Mouse (Mus musculus) liver, embryonic 16.5 days (tissue): Measurements from ENCODE around the gene Bex4. TPM values are rescaled to one million over a fixed set of nuclear protein-coding genes. Genes with fewer than 3 reads are reported as not detected.
"Not testable (repeated sequence)": the region's sequence is repeated elsewhere in the genome, so short reads cannot be mapped to it uniquely, and the experiment has no call there.

ENCODE experiments used
- ATAC-seq: fragments of 200-750 bp; cut with Nextera tagmentation; 2 replicates; pipeline ENCODE4 v1.8.0; 2017; ENCODE audit warnings: low read depth, mild to moderate bottlenecking, moderate number of reproducible peaks, moderate library complexity
- H3K27ac ChIP-seq: fragments of 300-500 bp; sonication (generic); 2 replicates; pipeline ENCODE4 v1.5.1; 2014; ENCODE audit warnings: mild to moderate bottlenecking, low read length
- H3K27me3 ChIP-seq: fragments of 300-500 bp; sonication (generic); 2 replicates; pipeline ENCODE4 v1.6.1; 2014; ENCODE audit warnings: low read depth, low read length, mixed read lengths; ENCODE audit not compliant: control insufficient read depth, insufficient read depth
- H3K36me3 ChIP-seq: fragments of 300-500 bp; sonication (generic); 2 replicates; pipeline ENCODE4 v1.6.1; 2014; ENCODE audit warnings: mild to moderate bottlenecking; ENCODE audit not compliant: control insufficient read depth, insufficient read depth
- H3K4me1 ChIP-seq: fragments of 300-500 bp; sonication (generic); 2 replicates; pipeline ENCODE4 v1.6.1; 2014; ENCODE audit warnings: low read depth, low read length, mixed read lengths; ENCODE audit not compliant: control insufficient read depth
- H3K4me2 ChIP-seq: fragments of 300-500 bp; sonication (generic); 2 replicates; pipeline ENCODE4 v1.6.1; 2014; ENCODE audit warnings: low read depth, low read length, mixed read lengths
- H3K4me3 ChIP-seq: fragments of 300-500 bp; sonication (generic); 2 replicates; pipeline ENCODE4 v1.5.1; 2014; ENCODE audit warnings: low read depth, mild to moderate bottlenecking, low read length
- H3K9ac ChIP-seq: fragments of 300-500 bp; sonication (generic); 2 replicates; pipeline ENCODE4 v1.6.1; 2014; ENCODE audit warnings: low read depth, low read length
- H3K9me3 ChIP-seq: fragments of 300-500 bp; sonication (generic); replicated peaks from 2 replicates; pipeline ENCODE4 v1.6.1; 2016; ENCODE audit warnings: low read length; ENCODE audit not compliant: control insufficient read depth
- WGBS: fragments of 180-500 bp; shearing (Covaris S2); extraction: QIAGEN DNeasy Blood & Tissue Kit; methylation state at CpG from one replicate; pipeline ENCODE4 v1.1.7; 2014; ENCODE audit not compliant: insufficient replicate concordance; 5-methylcytosine and 5-hydroxymethylcytosine counted together
- polyA plus RNA-seq: library from polyadenylated mRNA; unstranded; fragments of >200 nt; fragmentation: Nextera tagmentation; extraction: Ambion mirVana; gene quantifications from 2 replicates; pipeline ENCODE4 v1.2.1, GENCODE M21; 2015

Gene Bex4
- polyA plus RNA-seq, 1 experiment from 2014 or later = 131 TPM

- H3K4me1 ChIP-seq = no peaks in the 10 kb centered on the region; the same call in 1 of the 2 replicates
- no peaks in the 10 kb centered on the region for H3K27me3 ChIP-seq
- H3K4me2 ChIP-seq = no peak overlapping the region
- H3K27ac ChIP-seq = no peak overlapping the region
- ATAC-seq = peak; percentile 48; the same call in 1 of the 2 replicates
- H3K36me3 ChIP-seq = no peaks in the 10 kb centered on the region
- no peaks in the 10 kb centered on the region for H3K9me3 ChIP-seq
- no peak overlapping the region for H3K9ac ChIP-seq
- no peak overlapping the region for H3K4me3 ChIP-seq
- 37% methylated on average over 8 of the region's 8 CpGs for WGBS
Observed at GRCm38 (mm10) chrX:136127038-136127743, 11.6 kb upstream of the Bex4 start.

GRCm38 (mm10) chrX:136127744-136128064, 11.1 kb upstream of the Bex4 start:
- Histone ChIP-seq H3K27me3 (no peaks in the 10 kb centered on the region), H3K4me2 (no peak overlapping the region), H3K9ac (no peak overlapping the region), H3K4me1 (no peaks in the 10 kb centered on the region; the same call in 1 of the 2 replicates), H3K27ac (no peak overlapping the region), H3K36me3 (no peaks in the 10 kb centered on the region), H3K4me3 (no peak overlapping the region), H3K9me3 (no peaks in the 10 kb centered on the region)
- no peak; the same call in 1 of the 2 replicates for ATAC-seq
- 7% methylated on average over 5 of the region's 5 CpGs for WGBS

- H3K27me3 ChIP-seq = no peaks in the 10 kb centered on the region
- no peak overlapping the region for H3K4me3 ChIP-seq
- ATAC-seq = peak; percentile 86
- H3K9me3 ChIP-seq = no peaks in the 10 kb centered on the region
- 51% methylated on average over 4 of the region's 4 CpGs for WGBS
- no peak overlapping the region for H3K9ac ChIP-seq
- H3K4me2 ChIP-seq = 0 out of 2 replicates have a peak overlapping the region, but pooled peaks have one; percentile 24
- peaks cover 19% of the 10 kb centered on the region for H3K4me1 ChIP-seq
- peak overlapping the region; percentile 85 for H3K27ac ChIP-seq
- H3K36me3 ChIP-seq = no peaks in the 10 kb centered on the region
Observed at GRCm38 (mm10) chrX:136135559-136135958, 3.2 kb upstream of the Bex4 start.

GRCm38 (mm10) chrX:136139640-136140004, 826 bp downstream of the Bex4 start:
- not testable (repeated sequence) for H3K36me3 ChIP-seq, H3K27me3 ChIP-seq, H3K9me3 ChIP-seq
- peaks cover 17% of the 10 kb centered on the region for H3K4me1 ChIP-seq
- peak overlapping the region; percentile 12; the same call in 1 of the 2 replicates for H3K4me2 ChIP-seq
- ATAC-seq = peak; percentile 43
- WGBS = 28% methylated on average over 4 of the region's 5 CpGs
- peak overlapping the region; percentile 65 for H3K4me3 ChIP-seq
- H3K27ac ChIP-seq = peak overlapping the region; percentile 19; the same call in 1 of the 2 replicates
- H3K9ac ChIP-seq = peak overlapping the region; percentile 67

GRCm38 (mm10) chrX:136141385-136141784, 2.6 kb downstream of the Bex4 start:
- H3K4me3 ChIP-seq = no peak overlapping the region
- H3K36me3 ChIP-seq = no peaks in the 10 kb centered on the region
- no peak overlapping the region for H3K27ac ChIP-seq
- H3K4me2 ChIP-seq = no peak overlapping the region
- H3K27me3 ChIP-seq = no peaks in the 10 kb centered on the region
- H3K9me3 ChIP-seq = no peaks in the 10 kb centered on the region
- WGBS = 52% methylated on average over 5 of the region's 5 CpGs
- no peak overlapping the region for H3K9ac ChIP-seq
- peaks cover 8% of the 10 kb centered on the region for H3K4me1 ChIP-seq
- no peak for ATAC-seq

- H3K27ac ChIP-seq = no peak overlapping the region
- H3K9ac ChIP-seq = no peak overlapping the region
- WGBS = 59% methylated on average over 2 of the region's 2 CpGs
- no peak overlapping the region for H3K4me3 ChIP-seq
- no peaks in the 10 kb centered on the region for H3K9me3 ChIP-seq
- H3K36me3 ChIP-seq = no peaks in the 10 kb centered on the region
- H3K4me2 ChIP-seq = no peak overlapping the region
- H3K27me3 ChIP-seq = no peaks in the 10 kb centered on the region
- ATAC-seq = no peak
- no peaks in the 10 kb centered on the region; the same call in 1 of the 2 replicates for H3K4me1 ChIP-seq
Observed at GRCm38 (mm10) chrX:136143711-136144110, 4.9 kb downstream of the Bex4 start.

- H3K27ac ChIP-seq = no peak overlapping the region
- H3K27me3 ChIP-seq = no peaks in the 10 kb centered on the region
- H3K4me1 ChIP-seq = no peaks in the 10 kb centered on the region; the same call in 1 of the 2 replicates
- no peak for ATAC-seq
- WGBS = 50% methylated on average over 7 of the region's 7 CpGs
- H3K36me3 ChIP-seq = no peaks in the 10 kb centered on the region
- no peaks in the 10 kb centered on the region for H3K9me3 ChIP-seq
- H3K4me2 ChIP-seq = no peak overlapping the region
- no peak overlapping the region for H3K4me3 ChIP-seq
- H3K9ac ChIP-seq = no peak overlapping the region
Observed at GRCm38 (mm10) chrX:136144195-136144594, 5.4 kb downstream of the Bex4 start.

- H3K27ac ChIP-seq = peak overlapping the region; percentile 84
- ATAC-seq = peak; percentile 79
Observed at GRCm38 (mm10) chrX:136170625-136171024, 31.8 kb downstream of the Bex4 start.

More at GRCm38 (mm10) chrX:136170625-136171024, 31.8 kb downstream of the Bex4 start:
- WGBS = 32% methylated on average over 10 of the region's 10 CpGs
- no peaks in the 10 kb centered on the region; the same call in 1 of the 2 replicates for H3K4me1 ChIP-seq
- no peaks in the 10 kb centered on the region; the same call in 1 of the 2 replicates for H3K36me3 ChIP-seq
- H3K4me3 ChIP-seq = peak overlapping the region; percentile 73
- no peaks in the 10 kb centered on the region for H3K9me3 ChIP-seq
- peak overlapping the region; percentile 45; the same call in 1 of the 2 replicates for H3K9ac ChIP-seq
- H3K4me2 ChIP-seq = peak overlapping the region; percentile 59
- H3K27me3 ChIP-seq = no peaks in the 10 kb centered on the region
